Mouse (Mus musculus): ENCODE measurements around the gene Gm3373.
"Not testable (repeated sequence)": the region's sequence is repeated elsewhere in the genome, so short reads cannot be mapped to it uniquely, and the experiment has no call there.

Gm3373 gene

GRCm38 (mm10) chr14:5741477-5741876 lies at the start of gene Gm3373:
Gene Gm3373 (minus strand): TSS chr14:5741577.
- not testable (repeated sequence) for DNase-seq (ENCODE audit: low read depth, low spot score)

GRCm38 (mm10) chr14:5687357-5687756 lies 54.0 kb downstream of the Gm3373 start, which contains the start of gene Gm9603:
Gene Gm9603 (minus strand): TSS chr14:5687457.
- not testable (repeated sequence) for DNase-seq (ENCODE audit: low read depth, low spot score)

All from mesoderm, embryonic 11.5 days (tissue).